Mouse (Mus musculus) fat pad, adult 2 months (tissue): ENCODE data around the gene Slc30a4.
A peak's percentile ranks its signal among the peaks of the same experiment; 100 is the strongest.

ENCODE experiments used
- DNase-seq: peaks from one replicate; pipeline ENCODE4 v3.0.0-alpha.2; 2011; ENCODE audit warnings: low read depth, low spot score; ENCODE audit errors: extremely low read depth

Slc30a4 gene

GRCm38 (mm10) chr2:122702181-122703036, at the start of gene Slc30a4:
TSS of gene Slc30a4 (minus strand) at chr2:122702663.
- no peak for DNase-seq

GRCm38 (mm10) chr2:122746461-122746860, 44.0 kb upstream of the Slc30a4 start:
- DNase-seq, result no peak

- DNase-seq, result no peak
Observed at GRCm38 (mm10) chr2:122739023-122739422, 36.6 kb upstream of the Slc30a4 start.

- DNase-seq, result peak; percentile 36
Observed at GRCm38 (mm10) chr2:122737894-122738830, 35.7 kb upstream of the Slc30a4 start, which contains the start of gene Bloc1s6. TSS of gene Bloc1s6 (plus strand) at chr2:122738503.

GRCm38 (mm10) chr2:122731456-122731855, 29.0 kb upstream of the Slc30a4 start:
- DNase-seq, result no peak

- no peak for DNase-seq
Observed at GRCm38 (mm10) chr2:122725604-122726003, 23.1 kb upstream of the Slc30a4 start.

GRCm38 (mm10) chr2:122720564-122720963, 18.1 kb upstream of the Slc30a4 start:
- peak; percentile 55 for DNase-seq

- no peak for DNase-seq
Observed at GRCm38 (mm10) chr2:122719232-122719631, 16.8 kb upstream of the Slc30a4 start.

- DNase-seq, result no peak
Observed at GRCm38 (mm10) chr2:122716301-122716842, 13.9 kb upstream of the Slc30a4 start.

GRCm38 (mm10) chr2:122715148-122715692, 12.8 kb upstream of the Slc30a4 start:
- no peak for DNase-seq

- no peak for DNase-seq
Observed at GRCm38 (mm10) chr2:122712848-122713247, 10.4 kb upstream of the Slc30a4 start.

GRCm38 (mm10) chr2:122711911-122712310, 9.4 kb upstream of the Slc30a4 start:
- DNase-seq, result no peak

GRCm38 (mm10) chr2:122709156-122709555, 6.7 kb upstream of the Slc30a4 start:
- DNase-seq, result no peak

- DNase-seq, result no peak
Observed at GRCm38 (mm10) chr2:122708080-122708479, 5.6 kb upstream of the Slc30a4 start.

GRCm38 (mm10) chr2:122704572-122704971, 2.1 kb upstream of the Slc30a4 start:
- no peak for DNase-seq

- no peak for DNase-seq
Observed at GRCm38 (mm10) chr2:122701871-122702180, 637 bp downstream of the Slc30a4 start.

GRCm38 (mm10) chr2:122701012-122701411, 1.5 kb downstream of the Slc30a4 start:
- no peak for DNase-seq

GRCm38 (mm10) chr2:122697526-122697925, 4.9 kb downstream of the Slc30a4 start:
- DNase-seq, result no peak

GRCm38 (mm10) chr2:122686665-122687064, 15.8 kb downstream of the Slc30a4 start:
- DNase-seq, result no peak

- DNase-seq, result no peak
Observed at GRCm38 (mm10) chr2:122683641-122684040, 18.8 kb downstream of the Slc30a4 start.

- DNase-seq, result peak; percentile 52
Observed at GRCm38 (mm10) chr2:122682520-122682919, 19.9 kb downstream of the Slc30a4 start.
